Comparison of ENCODE assay signal across 22 mouse cellular contexts in genomic region chr9:47605628-47606027, GRCm38 (mm10).
DNase-seq lines count a peak whose midpoint lies in the region; ATAC-seq and TF ChIP-seq lines count a peak whose summit lies in the region.
"Had no signal": no experiment of that assay in that cellular context is flagged by ENCODE, and none has a peak within 500 bp of the region (broad histone marks: within the 10 kb centered on the region; RNA-seq: fewer than 3 reads in every experiment).

No protein-coding gene starts in this region.

- TF ChIP-seq POLR2A in thymus, adult 2 months (IDR thresholded peaks at IDR 0.05; ENCODE audit: control insufficient read depth, extremely low read depth, insufficient read depth, low read length, poor library complexity), result no peak

- H3K27ac ChIP-seq in forebrain, embryonic 15.5 days (replicated peaks), result peak overlapping the region; percentile 74
- no peak overlapping the region for H3K27ac ChIP-seq in forebrain, embryonic 12.5 days
- no peak overlapping the region for H3K27ac ChIP-seq in thymus, adult 2 months (ENCODE audit: control insufficient read depth, insufficient read depth, low read length)
- H3K27ac ChIP-seq: embryonic facial prominence, embryonic 13.5 days; heart, adult 2 months; heart, embryonic 15.5 days; hindbrain, embryonic 14.5 days had no signal

- H3K4me2 ChIP-seq in forebrain, embryonic 15.5 days (replicated peaks), result no peak overlapping the region
- no peak overlapping the region for H3K4me2 ChIP-seq in forebrain, embryonic 12.5 days
- H3K4me2 ChIP-seq: embryonic facial prominence, embryonic 13.5 days; heart, embryonic 11.5 days; heart, embryonic 15.5 days; hindbrain, embryonic 14.5 days had no signal

- 0 out of 2 replicates have a peak, but pooled peaks have one; percentile 69 for ATAC-seq in forebrain, embryonic 15.5 days (replicated peaks)
- ATAC-seq in forebrain, embryonic 12.5 days (ENCODE audit: low FRiP score), result no peak
- ATAC-seq: CD4-positive, CD25-positive, alpha-beta regulatory T cell, adult 4 months; intestine, embryonic 16.5 days had no signal

- H3K4me1 ChIP-seq in forebrain, embryonic 15.5 days, result peaks cover 39% of the 10 kb centered on the region
- H3K4me1 ChIP-seq in forebrain, embryonic 12.5 days, result peaks cover 24% of the 10 kb centered on the region
- no peaks in the 10 kb centered on the region for H3K4me1 ChIP-seq in thymus, adult 2 months (replicated peaks; ENCODE audit: control insufficient read depth, insufficient read depth, low read length)

- no peaks in the 10 kb centered on the region for H3K36me3 ChIP-seq in forebrain, embryonic 15.5 days
- no peaks in the 10 kb centered on the region for H3K36me3 ChIP-seq in forebrain, embryonic 12.5 days (replicated peaks)
- H3K36me3 ChIP-seq in thymus, adult 2 months (ENCODE audit: control insufficient read depth, insufficient read depth, low read length), result no peaks in the 10 kb centered on the region
- H3K36me3 ChIP-seq: embryonic facial prominence, embryonic 13.5 days; G1E; heart, embryonic 15.5 days had no signal

- H3K27me3 ChIP-seq in forebrain, embryonic 15.5 days, result no peaks in the 10 kb centered on the region
- H3K27me3 ChIP-seq in forebrain, embryonic 12.5 days, result no peaks in the 10 kb centered on the region
- H3K27me3 ChIP-seq in thymus, adult 2 months (ENCODE audit: control insufficient read depth, insufficient read depth, low read length), result no peaks in the 10 kb centered on the region
- H3K27me3 ChIP-seq: heart, embryonic 15.5 days had no signal

- H3K4me3 ChIP-seq in forebrain, embryonic 15.5 days, result no peak overlapping the region
- no peak overlapping the region for H3K4me3 ChIP-seq in forebrain, embryonic 12.5 days (replicated peaks)
- H3K4me3 ChIP-seq in thymus, adult 2 months (ENCODE audit: control insufficient read depth, insufficient read depth, low read length), result no peak overlapping the region
- H3K4me3 ChIP-seq: embryonic facial prominence, embryonic 13.5 days; heart, adult 2 months; heart, embryonic 15.5 days had no signal

- H3K9me3 ChIP-seq in forebrain, embryonic 15.5 days, result no peaks in the 10 kb centered on the region
- no peaks in the 10 kb centered on the region for H3K9me3 ChIP-seq in forebrain, embryonic 12.5 days
- H3K9me3 ChIP-seq: embryonic facial prominence, embryonic 13.5 days; heart, embryonic 15.5 days had no signal

- 71% methylated on average over 5 of the region's 5 CpGs for WGBS in forebrain, embryonic 15.5 days
- whole genome bisulfite sequencing in forebrain, embryonic 12.5 days, result 90% methylated on average over 5 of the region's 5 CpGs
- WGBS in thymus, adult 2 months, result 91% methylated on average over 5 of the region's 5 CpGs

- H3K9ac ChIP-seq in forebrain, embryonic 15.5 days (replicated peaks), result no peak overlapping the region
- no peak overlapping the region for H3K9ac ChIP-seq in forebrain, embryonic 12.5 days
- H3K9ac ChIP-seq: embryonic facial prominence, embryonic 13.5 days; heart, embryonic 15.5 days; hindbrain, embryonic 14.5 days had no signal

- peak; percentile 36 for DNase-seq in cerebellum, adult 9-10 months
- no peak for DNase-seq in cerebellum, adult 8-10 months
- peak; percentile 61 for DNase-seq in layer of hippocampus, adult 9-11 months
- DNase-seq in layer of hippocampus, adult 11-12 months (ENCODE audit: low spot score), result no peak
- peak; percentile 71 for DNase-seq in brain, adult 2 months (ENCODE audit: low read depth, low spot score)
- DNase-seq in thymus, adult 2 months, result no peak
- DNase-seq: adrenal gland, adult 8-10 months; B cell, adult 2 months; cerebellum, adult 18-20 months; cerebellum, postnatal 36 days; gastrocnemius, postnatal 10 days; heart, adult 2 months; heart, postnatal 14 days had no signal

- no peak for TF ChIP-seq CTCF in thymus, adult 2 months (IDR thresholded peaks at IDR 0.05; ENCODE audit: borderline replicate concordance, control insufficient read depth, extremely low read depth, insufficient read depth, low read length, poor library complexity)

Comparison
In these comparisons a context has a peak if more than half of its experiments do, and no peak if none do; other contexts are left out.
1. DNase-seq: peak in cerebellum, adult 9-10 months (single experiment), layer of hippocampus, adult 9-11 months (single experiment) and brain, adult 2 months (single experiment); none in cerebellum, adult 8-10 months (single experiment), layer of hippocampus, adult 11-12 months (single experiment) and thymus, adult 2 months (single experiment).